In the genomic region with DNA sequence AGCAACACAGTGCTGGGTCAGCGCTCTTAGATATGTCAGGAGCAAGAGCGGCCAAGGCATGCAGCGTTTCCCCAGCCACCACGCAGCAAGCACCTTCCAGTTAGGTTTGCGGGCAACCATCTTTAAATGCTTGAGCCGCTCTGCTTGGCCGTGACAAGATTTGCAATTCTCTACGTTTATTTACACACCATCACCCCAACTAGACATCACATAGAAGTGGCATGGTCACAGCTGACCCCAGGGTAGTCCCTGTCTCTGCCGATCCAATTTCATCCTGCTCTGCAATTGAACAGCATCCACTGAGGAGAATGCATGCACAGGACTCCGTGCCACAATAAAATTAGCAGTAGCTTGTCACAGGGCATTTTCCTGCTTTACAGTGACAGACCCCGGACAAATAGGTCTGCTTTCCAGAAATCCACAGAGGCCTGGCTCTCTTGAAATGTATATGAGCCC, we compare ENCODE assay signal across 10 mouse cellular contexts.
A peak's percentile ranks its signal among the peaks of the same experiment; 100 is the strongest.
DNase-seq lines count a peak whose midpoint lies in the region.
"Had no signal": no experiment of that assay in that cellular context is flagged by ENCODE, and none has a peak within 500 bp of the region (broad histone marks: within the 10 kb centered on the region; RNA-seq: fewer than 3 reads in every experiment).

No protein-coding gene starts in this region.

- DNase-seq in frontal cortex, postnatal 36 days (ENCODE audit: low spot score in 2 of 2), result peak; percentile 2 to 10
- DNase-seq in frontal cortex, postnatal 25 days (ENCODE audit: low spot score in 2 of 2), result no peak
- peak; percentile 20 to 24 for DNase-seq in right cerebral cortex, postnatal 10 days (ENCODE audit: low spot score in 2 of 2)
- DNase-seq in right cerebral cortex, adult 18-20 months, result no peak
- peak; percentile 33 for DNase-seq in limb, embryonic 10.5 days (ENCODE audit: low spot score)
- peak; percentile 73 for DNase-seq in retina, postnatal 1 day
- DNase-seq in left cerebral cortex, adult 11 months (ENCODE audit: low spot score), result no peak
- DNase-seq in layer of hippocampus, adult 9-10 months (ENCODE audit: low spot score), result no peak
- DNase-seq: lung, postnatal 36 days had no signal

- H3K36me3 ChIP-seq in limb, embryonic 10.5 days, result no peaks in the 10 kb centered on the region

- H3K4me3 ChIP-seq in limb, embryonic 10.5 days, result peak overlapping the region; percentile 38

- 10% methylated on average over 11 of the region's 11 CpGs for WGBS in limb, embryonic 10.5 days

- H3K4me1 ChIP-seq in limb, embryonic 10.5 days, result peaks cover 27% of the 10 kb centered on the region

- H3K27me3 ChIP-seq in limb, embryonic 10.5 days (ENCODE audit: low read depth, poor library complexity, severe bottlenecking), result no peaks in the 10 kb centered on the region
- H3K27me3 ChIP-seq: CH12.LX had no signal

- no peaks in the 10 kb centered on the region for H3K9me3 ChIP-seq in limb, embryonic 10.5 days (replicated peaks)

- no peak overlapping the region for H3K27ac ChIP-seq in limb, embryonic 10.5 days

Comparison
In these comparisons a context has a peak if more than half of its experiments do, and no peak if none do; other contexts are left out.
1. DNase-seq: peak in frontal cortex, postnatal 36 days (2 of 2), right cerebral cortex, postnatal 10 days (2 of 2), limb, embryonic 10.5 days (single experiment) and retina, postnatal 1 day (single experiment); none in frontal cortex, postnatal 25 days (0 of 2), right cerebral cortex, adult 18-20 months (single experiment), left cerebral cortex, adult 11 months (single experiment) and layer of hippocampus, adult 9-10 months (single experiment).